Mouse (Mus musculus) frontal cortex, postnatal 25 days (tissue): ENCODE measurements around the gene Upf1.

Experiments
- DNase-seq, 2 experiments: peaks; one replicate each; pipeline ENCODE4 v3.0.0; 2022; ENCODE audit warnings: low spot score in 2 of 2

Gene Upf1

DNA sequence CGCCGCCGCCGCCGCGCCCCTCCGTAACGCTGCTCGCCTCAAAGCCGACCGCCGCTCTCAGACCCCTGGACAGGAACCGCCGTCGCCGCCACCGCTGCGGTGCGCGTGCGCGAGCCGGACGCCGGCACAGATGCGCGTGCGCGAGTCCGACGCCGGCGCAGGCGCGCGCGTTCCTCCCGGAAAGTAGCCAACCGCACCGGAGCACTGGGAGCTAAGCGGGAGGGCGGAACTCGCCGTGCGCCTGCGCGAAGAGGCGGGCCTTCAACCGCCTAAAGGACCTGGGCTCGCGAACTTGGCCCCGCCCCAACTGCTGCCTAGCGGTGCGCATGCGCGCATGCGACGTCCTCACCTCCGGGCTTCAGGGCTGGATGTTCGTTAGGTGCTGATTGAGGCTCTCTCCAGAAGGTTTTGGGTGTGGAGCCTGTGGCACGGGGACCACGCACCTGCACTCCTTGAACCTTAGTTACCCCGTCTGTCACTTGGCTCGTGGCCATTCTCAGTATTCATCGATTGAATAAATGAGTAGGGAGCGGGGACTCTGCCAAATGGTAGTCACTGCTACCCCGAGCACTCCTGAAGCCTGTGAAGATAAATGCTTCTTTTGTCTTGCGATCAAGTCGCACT is at the start of gene Upf1:
Upf1 (minus strand) TSS at position 85 of the 624 bp plus-strand sequence.
- peak; percentile 94 to 99 for DNase-seq

DNA sequence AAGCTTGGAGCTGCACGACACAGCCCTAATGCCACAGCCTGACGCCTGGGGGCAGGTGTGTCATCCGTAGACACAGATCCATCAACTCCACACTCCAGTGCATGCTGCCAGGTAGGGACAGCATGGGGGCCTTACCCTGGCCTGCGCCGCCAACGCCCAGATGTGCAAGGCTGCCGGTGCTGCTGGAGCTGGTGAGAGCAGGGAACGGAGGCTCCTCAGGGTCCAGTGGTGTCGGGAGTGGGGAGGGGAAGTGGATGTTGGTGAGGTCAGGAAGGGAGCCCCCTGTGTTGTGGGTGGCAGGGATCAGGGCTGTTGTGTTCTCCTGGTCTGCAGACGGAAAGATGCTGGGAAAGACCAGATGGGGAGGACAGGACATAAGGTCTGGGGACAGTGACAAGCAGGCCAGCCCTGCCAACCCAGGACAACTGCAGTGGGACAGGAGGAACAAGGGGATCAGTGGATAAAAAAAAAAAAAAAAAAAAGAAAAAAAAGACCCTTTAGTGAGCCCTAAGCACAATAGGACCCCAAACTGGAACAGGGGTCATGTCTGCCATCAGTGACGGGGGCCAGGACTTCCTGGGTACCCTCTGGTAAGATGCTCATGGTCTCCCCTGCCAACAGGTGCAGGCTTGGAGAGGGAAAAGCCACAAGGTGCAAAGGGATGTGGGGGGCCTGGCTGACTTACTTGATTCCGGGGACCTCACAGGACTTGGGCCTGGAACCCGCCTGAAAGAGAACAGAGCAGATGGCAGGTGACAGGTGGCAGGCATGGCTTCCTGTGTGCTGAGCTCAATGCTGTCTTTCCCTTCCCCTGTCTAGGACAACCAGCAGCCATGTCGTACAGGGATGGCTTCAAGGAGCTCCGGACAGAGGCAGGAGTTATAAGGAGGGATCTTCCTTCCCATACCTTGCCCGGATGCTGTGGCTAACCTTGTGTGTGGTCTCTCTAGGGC is 44.8 kb upstream of the Upf1 start:
- DNase-seq, result no peak

DNA sequence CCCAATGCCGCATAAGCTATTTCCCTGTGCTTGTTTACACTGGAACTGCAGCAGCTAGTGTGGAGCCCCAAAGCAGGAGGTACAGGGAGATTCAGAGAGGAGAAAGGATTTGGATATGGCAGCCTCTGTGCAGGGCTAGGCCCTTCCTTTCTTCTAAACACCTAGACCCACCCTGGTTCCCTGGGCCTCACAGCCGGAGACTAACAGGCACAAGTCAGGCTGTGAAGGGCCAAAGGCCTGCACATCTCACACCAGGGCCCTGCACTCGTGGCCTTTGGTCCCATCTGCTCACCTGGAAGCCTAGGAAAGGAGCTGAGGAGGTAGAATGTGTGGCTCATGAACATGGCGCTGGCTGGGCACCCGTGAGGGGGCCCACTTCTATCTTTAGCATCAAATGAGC is 43.1 kb upstream of the Upf1 start:
- DNase-seq, result no peak

DNA sequence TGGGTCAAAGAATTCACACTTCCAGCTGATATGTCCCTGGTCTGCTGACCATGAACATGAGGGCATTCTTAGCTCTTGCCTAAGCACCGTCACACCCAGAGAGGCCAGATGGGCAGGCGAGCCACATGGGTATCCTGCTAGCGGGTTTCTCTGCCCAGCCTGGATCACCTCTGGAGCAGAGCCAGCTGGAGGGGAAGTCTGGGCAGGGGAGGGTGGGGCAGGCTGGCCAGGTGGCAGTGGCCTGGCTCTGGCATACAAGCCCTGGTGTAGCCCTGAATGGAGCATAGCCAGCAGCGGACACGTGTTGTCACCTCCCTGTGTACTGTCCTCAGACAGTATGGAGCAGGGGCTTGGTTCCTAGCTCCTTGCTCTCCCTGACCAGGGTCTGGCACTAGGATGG is 42.6 kb upstream of the Upf1 start:
- DNase-seq, result no peak

DNA sequence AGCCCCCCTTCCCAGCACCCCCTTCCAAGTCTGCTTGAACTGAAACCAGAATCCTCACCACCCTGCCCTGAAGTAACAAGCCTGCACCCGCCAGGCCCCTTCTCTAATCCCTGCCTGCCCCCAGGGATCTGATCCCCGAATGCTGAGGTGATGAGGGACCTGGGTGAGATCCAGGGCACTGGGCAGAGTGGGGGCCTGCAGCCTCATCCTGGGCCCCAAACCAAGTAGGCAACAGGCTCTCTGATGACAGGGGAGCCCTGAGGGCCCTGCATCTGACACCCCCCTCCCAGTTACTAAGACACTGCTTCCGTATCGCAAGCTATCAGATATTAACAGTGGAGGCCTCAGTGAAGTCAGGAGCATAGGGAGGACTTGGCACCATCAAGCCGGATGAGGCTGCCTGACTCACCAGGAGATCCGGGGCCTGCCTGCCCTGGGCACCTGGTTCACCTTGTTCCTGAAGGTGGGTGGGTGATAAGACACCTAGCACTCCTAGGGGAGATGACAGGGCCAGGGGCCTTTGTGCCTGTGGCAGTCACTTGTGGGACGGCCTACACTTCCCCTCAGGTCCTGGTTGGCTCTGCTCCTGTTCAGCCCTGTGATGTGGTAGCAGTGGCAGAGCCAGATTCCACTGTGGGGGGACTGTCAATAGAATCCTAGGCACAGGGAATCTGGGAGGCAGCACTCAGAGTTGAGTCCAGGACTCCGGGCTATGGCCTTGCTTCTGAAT is 41.4 kb upstream of the Upf1 start:
- no peak for DNase-seq

DNA sequence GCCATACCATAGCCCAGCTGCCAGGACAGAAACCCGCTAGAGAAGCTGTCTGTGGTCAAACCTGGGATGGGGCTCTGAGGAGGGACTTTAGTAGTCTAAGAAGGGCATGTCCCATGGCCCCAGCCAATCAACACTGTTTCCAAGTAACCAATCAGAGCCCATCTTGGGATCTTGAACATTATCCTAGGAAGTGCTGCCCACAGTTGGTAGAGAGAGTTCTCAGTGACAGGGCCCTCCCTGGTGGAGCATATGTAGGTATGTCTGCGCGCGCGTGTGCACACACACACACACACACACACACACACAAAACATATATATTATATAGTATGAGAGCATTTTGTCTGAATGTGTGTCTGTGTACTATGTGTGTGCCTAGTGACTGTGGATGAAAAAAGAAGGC is 40.0 kb upstream of the Upf1 start:
- no peak for DNase-seq

DNA sequence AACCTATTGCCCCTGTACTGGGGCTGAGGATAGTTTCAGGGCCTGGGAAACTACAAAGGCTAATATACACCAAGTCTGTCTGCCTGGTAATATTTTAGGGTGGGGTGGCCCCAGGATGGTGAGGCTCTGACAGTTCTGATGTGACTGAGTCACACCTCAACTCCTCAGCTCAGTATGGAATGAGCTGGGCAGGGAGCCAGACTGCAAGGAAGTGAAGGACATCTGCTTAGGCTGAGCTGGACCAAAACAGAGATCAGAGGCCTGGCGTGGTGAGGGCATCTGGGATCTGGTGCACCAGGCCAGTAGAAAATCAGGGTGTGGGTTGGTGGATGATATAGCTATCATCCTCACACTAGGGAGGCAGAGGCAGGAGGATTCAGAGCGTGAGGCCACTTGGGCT is 36.6 kb upstream of the Upf1 start:
- no peak for DNase-seq

DNA sequence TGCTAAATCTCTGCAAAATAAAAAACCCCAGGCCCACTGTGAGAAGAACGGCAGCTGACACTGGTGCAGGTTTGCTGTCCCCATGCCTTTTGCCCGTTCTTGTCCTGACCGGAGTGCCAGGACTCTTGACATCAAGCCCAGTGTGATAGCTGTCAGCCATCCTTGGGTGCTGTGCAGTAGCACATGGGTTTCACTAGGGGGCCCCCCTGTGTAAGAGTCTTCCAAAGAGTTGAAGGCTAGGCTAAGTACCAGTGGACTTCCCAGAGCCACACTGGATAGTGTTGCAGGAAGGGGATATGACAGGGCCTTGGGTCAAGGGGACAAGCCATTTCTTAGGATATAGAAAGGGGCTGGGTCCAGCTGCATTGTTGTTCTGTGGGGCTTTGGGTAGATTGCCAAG is 30.2 kb upstream of the Upf1 start:
- DNase-seq, result peak; percentile 38 to 49

DNA sequence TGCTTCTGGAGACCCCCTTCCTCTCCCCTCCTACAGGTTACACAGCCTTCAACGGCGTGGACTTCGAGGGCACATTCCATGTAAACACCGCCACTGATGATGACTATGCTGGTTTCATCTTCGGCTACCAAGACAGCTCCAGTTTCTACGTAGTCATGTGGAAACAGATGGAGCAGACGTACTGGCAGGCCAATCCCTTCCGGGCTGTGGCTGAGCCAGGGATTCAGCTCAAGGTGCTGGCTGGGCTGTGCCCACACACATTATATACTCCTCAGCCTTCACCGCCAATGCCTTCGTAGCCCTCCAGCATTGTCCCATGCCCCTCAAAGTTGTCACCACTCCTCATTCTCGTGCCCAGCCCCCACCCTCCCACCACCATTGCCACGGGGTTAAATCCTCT is 27.0 kb upstream of the Upf1 start:
- no peak for DNase-seq

DNA sequence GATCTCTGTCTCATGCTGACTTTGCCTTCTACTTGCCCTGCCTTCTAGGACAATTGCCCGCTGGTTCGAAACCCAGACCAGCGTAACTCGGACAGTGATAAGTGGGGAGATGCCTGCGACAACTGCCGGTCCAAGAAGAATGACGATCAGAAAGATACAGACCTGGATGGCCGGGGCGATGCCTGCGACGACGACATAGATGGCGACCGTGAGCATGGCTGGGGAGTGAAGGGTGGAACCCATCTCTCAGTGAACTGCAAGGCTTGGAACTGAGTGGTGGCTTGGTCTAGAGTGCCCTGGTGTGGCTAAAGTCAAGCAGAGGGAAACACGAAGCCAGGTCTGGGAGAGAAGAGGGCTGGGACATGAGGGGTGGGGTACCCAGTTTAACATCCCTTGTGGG is 24.0 kb upstream of the Upf1 start:
- DNase-seq, result no peak

DNA sequence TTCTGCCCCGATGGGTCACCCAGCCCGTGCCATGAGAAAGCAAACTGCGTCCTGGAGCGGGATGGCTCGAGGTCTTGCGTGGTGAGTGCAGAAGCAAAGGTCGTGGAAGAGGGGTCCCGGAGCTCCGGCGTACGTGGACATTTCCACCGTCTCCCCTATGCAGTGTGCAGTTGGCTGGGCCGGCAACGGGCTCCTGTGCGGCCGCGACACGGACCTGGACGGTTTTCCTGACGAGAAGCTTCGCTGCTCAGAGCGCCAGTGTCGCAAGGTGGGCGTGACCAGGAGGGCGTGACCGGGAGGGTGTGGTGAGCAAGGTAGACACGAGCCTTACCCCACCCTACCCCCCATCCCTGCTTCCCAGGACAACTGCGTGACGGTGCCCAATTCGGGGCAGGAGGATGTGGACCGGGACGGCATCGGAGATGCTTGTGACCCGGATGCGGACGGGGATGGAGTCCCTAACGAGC is 23.2 kb upstream of the Upf1 start:
- no peak for DNase-seq

DNA sequence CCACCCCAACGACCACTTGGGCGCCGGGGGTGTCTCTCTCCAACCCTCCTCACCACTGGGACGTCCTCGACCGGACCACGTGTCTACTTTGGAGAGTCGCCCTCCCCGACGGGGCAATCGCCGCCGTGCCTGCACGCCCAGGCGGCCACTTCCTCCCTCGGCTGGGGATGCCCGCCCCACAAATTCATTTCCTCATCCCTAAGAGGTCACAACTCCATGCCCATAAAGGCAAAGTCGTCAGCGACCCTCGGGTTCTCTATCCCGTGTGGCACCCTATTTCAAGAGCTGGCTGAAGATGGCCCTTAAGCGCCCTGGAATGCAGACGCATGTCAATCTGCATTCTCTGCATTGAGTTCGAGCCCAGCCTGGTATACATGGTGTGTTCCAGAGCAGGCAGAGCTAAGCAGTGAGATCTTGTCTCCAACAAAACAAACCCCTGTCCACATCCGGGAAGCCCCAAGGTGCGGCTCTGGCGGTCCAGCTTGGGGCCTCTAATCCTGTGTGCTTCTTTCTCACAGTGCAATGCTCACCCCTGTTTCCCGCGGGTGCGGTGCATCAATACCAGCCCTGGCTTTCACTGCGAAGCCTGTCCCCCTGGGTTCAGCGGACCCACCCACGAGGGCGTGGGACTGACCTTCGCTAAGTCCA is 22.3 kb upstream of the Upf1 start:
- no peak for DNase-seq

DNA sequence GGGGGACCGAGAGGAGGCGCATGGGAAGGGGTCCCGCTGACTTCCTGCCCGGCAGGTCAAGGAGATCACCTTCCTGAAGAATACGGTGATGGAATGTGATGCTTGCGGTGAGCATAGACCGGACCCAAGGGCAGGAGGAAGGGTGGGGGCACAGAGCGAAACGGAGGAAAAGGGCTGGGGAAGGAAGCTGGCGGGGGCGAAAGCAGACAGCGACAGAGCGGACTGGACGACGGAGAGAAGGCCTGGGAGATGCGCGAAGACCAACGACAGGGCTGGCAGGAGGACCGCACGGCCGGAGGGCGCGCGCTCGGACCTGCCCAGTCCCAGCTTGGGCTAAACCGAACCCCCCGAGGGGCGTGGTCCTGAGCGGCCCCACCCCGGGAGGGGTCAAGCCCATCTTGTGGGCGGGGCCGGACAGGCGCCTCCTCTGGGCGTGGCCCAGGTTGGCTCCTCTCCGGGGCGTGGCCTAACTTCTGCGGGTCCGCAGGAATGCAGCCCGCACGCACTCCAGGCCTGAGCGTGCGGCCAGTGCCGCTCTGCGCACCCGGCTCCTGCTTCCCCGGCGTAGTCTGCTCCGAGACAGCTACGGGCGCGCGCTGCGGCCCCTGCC is 21.3 kb upstream of the Upf1 start:
- DNase-seq, result no peak

DNA sequence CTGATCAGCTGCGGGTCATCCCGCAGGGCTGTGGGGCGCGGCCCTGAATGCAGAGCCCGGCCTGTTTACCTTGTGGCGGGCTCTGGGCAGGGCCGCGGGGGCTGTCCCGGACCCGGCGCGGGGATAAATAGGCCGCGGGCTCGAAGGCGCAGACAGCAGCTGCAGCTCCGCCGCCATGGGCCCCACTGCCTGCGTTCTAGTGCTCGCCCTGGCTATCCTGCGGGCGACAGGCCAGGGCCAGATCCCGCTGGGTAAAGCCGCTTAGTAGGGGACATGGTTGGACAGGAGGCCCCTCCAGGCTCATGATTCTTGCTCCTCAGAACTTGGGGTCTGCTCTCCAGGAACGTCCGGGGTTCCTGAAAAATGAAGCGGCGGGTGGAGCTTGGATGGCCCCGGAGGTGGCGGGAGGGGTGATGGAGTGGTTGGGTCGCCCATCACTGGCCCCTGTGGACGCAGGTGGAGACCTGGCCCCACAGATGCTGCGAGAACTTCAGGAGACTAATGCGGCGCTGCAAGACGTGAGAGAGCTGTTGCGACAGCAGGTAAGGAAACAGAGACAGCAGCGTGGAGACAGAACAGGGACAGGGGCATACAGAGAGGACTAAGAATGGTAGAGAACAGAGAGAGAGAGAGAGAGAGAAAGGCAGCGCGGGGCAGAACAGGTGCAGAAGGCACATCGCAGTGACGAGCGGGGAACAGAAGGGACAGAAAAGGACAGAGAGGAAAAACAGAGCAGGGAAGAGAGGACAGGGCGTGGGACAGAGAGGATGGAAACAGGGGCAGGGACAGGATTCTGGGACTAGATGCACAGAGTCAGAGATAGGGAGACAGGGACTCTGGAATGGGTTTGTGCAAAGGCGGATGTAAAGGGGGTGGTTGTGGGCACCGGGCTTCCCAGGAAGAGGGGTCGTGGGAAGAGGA is 20.6 kb upstream of the Upf1 start, which contains the start of gene Comp:
Comp (plus strand) TSS at position 162 of the 921 bp plus-strand sequence.
- DNase-seq, result no peak

DNA sequence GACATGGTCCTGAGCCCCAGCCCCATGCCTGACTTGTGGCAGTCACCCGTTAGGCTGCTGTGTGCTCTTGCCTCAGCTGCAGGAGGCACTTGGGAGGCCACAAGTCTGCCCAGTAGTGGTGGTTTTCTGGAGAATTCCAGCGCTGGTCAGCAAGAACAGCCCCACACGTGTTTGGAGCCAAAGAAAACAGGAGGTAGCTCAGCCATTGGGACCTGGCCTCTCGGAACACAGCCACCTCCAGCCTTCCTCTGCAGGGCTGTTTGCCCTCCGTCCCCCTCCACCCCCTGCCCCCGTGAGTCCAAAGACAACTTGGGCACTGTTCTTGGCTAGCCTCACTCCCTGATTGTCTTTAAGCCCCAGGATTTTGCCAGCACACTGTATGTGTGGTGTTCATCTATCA is 18.9 kb upstream of the Upf1 start:
- DNase-seq, result no peak

DNA sequence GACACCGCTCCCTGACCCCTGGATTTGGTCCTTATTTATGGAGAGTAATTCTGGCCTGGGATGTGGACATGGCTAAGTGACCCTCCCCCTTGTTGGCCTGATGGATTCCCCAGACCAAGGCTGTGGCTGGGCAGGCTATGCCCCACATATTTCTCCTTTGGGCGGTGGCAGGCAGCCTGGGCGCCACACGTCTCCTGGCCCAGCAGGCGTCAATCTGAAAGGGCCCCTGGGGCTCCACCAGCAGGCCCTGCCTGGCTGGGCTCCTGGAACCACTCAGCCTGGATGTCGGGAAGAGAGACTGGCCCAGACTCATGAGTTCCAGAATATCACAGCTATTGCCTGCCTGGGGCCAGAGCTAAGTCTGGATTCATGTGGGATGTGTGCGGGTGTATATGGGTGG is 17.4 kb upstream of the Upf1 start:
- no peak for DNase-seq

DNA sequence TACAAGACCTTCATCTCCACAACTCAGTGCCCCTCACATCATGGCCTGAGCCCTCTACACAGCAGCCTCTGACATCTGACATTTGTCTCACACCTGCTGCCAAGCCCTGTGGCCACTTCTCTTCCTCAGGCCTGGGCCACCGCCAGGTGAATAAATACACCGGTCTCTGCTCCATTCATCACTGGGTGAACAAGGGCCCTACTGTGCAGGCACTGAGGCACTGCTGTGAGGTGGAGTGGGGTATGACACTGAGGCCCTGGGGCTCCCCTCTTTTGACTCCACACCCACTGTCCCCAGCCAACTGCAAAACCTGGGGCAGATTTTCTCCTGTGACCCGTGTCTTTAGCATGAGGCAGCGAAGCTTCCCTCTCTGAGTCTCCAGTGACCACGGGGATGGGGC is 13.5 kb upstream of the Upf1 start:
- no peak for DNase-seq

DNA sequence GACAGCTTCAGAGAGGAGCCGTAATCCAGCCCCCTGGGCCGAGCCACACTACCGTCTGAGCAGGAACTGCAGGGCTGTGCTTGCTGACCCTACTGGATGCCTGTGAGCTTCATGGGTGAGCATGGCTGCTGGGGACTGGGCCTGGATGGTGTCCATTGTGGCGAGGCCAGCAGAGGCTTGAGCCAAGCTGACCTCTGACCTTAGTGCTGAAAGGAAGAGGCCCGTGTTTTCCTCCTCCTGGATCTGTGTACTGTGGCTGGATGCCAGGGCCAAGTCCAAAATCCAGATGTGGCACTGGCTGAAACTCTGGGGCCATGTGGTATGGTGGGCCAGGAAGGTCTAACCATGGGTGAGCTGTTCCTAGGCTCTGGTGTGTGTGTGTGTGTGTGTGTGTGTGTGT is 11.0 kb upstream of the Upf1 start:
- DNase-seq, result no peak

DNA sequence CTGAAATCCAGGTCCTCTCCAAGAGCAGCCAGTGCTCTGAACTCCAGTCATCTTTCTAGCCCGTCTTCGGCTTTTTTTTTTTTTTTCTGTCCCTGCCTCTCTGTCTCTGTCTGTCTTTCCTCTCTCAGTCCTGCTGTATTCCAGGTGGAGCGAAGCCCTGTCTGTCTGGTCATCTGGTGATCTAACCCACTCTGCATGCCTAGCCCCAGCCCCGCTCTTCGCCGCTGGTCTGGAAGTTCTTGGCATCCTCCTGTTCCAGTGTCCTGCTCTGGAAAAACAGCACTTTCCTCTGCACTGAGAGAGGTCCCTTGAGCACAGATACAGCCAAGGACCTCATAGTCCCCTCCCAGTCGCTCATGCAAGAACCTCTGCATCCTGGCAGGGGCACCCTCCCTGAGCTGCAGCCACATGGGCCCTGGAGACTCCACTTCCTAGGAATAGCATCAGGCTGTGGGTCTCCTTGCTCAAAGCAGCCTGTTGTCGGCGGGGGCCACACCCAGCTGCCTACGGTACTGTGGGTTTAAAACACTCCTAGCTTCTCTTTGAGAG is 8.5 kb upstream of the Upf1 start:
- no peak for DNase-seq

DNA sequence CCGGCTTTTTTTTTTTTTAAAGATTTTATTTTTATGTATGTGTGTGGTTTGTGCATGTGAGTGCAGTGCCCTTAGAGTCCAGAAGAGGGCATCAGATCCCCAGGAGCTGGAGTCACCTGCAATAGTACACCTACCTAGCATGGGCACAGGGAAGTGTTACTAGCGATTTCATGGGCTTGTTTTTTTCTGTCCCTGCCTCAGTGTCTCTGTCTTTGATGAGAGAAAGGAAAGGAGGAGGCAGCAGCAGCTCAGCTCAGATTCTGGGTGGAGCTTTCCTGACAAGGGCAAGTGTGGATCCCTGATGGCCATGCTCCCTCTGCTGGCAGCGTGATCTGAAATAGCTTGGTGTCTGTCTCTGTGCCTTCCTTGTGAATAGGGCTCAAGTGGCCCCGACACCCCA is 7.7 kb upstream of the Upf1 start:
- DNase-seq, result no peak
